ENCODE assay signal across 10 mouse cellular contexts in genomic region chr16:31651541-31651940, GRCm38 (mm10). TPM values are rescaled to one million over a fixed set of nuclear protein-coding genes. Genes with fewer than 3 reads are reported as not detected.
A peak's percentile ranks its signal among the peaks of the same experiment; 100 is the strongest.
DNase-seq lines count a peak whose midpoint lies in the region.
"Had no signal": no experiment of that assay in that cellular context is flagged by ENCODE, and none has a peak within 500 bp of the region (broad histone marks: within the 10 kb centered on the region; RNA-seq: fewer than 3 reads in every experiment).

No protein-coding gene starts in this region.

- DNase-seq in adrenal gland, postnatal 14 days = peak; percentile 44
- DNase-seq in adrenal gland, adult 8-10 months = no peak
- peak; percentile 10 to 13 for DNase-seq in heart, adult 9 months (ENCODE audit: low spot score in 2 of 2)
- DNase-seq in heart, postnatal 25 days (ENCODE audit: low spot score) = no peak
- DNase-seq in adipocyte (ENCODE audit: low spot score) = peak; percentile 45
- DNase-seq in cerebellum, adult 8-10 months = peak; percentile 60
- DNase-seq in lung, postnatal 14 days = no peak
- no peak for DNase-seq in left cerebral cortex, postnatal 25 days (ENCODE audit: low spot score in 2 of 2)
- DNase-seq: left cerebral cortex, postnatal 4 days; lung, adult 18-20 months had no signal

- intact Hi-C loops in heart, postnatal 25 days (cut with DNase I) = no loop called here
- intact Hi-C loops in left cerebral cortex, postnatal 25 days (cut with DNase I) = no loop called here

RNA-seq across cellular contexts. Expression of gene Dlg1, which starts 11.7 kb away (rescaled TPM):
- 94.7 and 96.5 TPM in 2 replicates for total RNA-seq in adrenal gland, postnatal 14 days (2021)
- total RNA-seq in adrenal gland, adult 8-10 months (2022) = 100 to 1,000 TPM in 1 of 4 experiments, 10 to 100 TPM in 3; 79.4 to 105 (median 85.4) TPM
- total RNA-seq in heart, postnatal 25 days (2021) = 10 to 100 TPM; 41.7 to 41.8 TPM
- total RNA-seq in left cerebral cortex, postnatal 25 days (2021) = 100 to 1,000 TPM; 188 to 190 TPM

Comparison
In these comparisons a context has a peak if more than half of its experiments do, and no peak if none do; other contexts are left out.
1. DNase-seq: peak in adrenal gland, postnatal 14 days (single experiment), heart, adult 9 months (2 of 2), adipocyte (single experiment) and cerebellum, adult 8-10 months (single experiment); none in adrenal gland, adult 8-10 months (single experiment), heart, postnatal 25 days (single experiment), lung, postnatal 14 days (single experiment) and left cerebral cortex, postnatal 25 days (0 of 2).